Mouse (Mus musculus) activated CD4-positive, CD25-positive, alpha-beta regulatory T cell, adult 9 weeks (primary cell): ENCODE results near the gene Clock. TPM values are rescaled to one million over a fixed set of nuclear protein-coding genes. Genes with fewer than 3 reads are reported as not detected.

Experiments
- polyA plus RNA-seq: library from polyadenylated mRNA; unstranded; fragments of 100-300 nt; shearing (Covaris generic); gene quantifications from one replicate; pipeline ENCODE4 v1.2.1, GENCODE M21; 2017

Clock gene
- polyA plus RNA-seq: 18.1 TPM

DNA sequence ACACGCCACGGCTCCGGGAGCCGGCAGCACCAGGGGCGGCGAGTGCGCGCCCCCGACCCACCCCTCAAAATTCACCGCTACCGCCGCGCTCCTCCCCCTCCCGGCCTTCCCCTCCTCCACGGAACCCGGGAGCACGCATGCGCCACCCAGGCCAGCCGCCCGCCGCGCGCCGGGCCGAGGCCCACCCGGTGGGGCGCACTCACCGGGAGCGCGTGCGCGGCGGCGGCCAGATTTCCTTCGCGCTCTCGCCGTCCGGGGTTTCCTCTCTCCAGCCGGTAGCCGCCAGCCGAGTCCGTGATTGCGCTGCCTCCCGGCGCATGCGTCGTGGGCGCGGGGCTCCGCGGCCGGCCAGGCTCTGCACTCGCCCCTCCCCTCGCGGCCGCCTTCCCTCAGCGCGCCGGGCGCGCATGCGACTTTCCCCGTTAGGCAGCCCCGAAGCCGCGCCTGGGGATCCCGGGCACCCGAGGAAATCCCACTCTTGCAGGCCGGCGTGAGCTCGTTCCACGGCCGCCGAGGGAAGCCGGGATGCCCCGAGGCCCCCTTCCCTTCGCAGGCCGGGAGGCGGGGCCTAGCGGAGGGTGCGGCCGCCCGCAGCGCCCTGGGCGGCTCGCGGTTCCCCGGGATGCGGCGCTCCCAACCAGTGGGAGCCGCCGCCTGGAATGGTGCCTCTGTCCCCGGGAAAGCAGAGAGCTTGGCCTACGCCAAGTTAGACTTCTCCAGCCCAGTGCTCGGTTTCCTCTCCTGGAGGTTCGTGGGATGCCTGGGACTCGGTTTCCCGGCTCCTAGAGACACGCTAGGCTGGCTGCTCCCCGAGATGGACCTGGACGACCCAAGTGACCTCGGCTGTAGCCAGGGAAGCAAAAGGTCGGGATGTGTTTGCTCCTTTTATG, at the start of gene Clock:
TSS of gene Clock (minus strand) at position 341 of the 890 bp plus-strand sequence.

DNA sequence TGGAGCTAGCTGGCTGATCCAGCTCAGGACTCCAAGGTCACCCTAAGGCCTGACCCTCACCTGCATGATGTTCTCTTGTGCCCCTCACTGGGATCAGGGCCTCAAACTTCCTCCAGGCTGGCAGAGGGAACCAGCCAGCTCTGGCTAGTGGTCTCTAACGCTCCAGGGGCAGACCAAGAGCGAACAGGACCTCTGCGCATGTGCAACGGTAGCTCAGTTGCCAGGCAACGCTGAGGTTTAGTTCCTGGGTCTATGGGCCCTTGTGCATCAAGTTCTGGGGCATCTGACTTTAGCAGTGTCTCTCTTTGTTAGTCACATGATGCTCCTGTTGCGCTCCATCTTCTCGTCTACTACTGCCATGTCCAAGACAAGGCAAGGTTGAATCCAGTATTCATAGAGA, 26.4 kb upstream of the Clock start, which contains the start of gene Pdcl2:
TSS of gene Pdcl2 (minus strand) at position 204 of the 400 bp plus-strand sequence.

DNA sequence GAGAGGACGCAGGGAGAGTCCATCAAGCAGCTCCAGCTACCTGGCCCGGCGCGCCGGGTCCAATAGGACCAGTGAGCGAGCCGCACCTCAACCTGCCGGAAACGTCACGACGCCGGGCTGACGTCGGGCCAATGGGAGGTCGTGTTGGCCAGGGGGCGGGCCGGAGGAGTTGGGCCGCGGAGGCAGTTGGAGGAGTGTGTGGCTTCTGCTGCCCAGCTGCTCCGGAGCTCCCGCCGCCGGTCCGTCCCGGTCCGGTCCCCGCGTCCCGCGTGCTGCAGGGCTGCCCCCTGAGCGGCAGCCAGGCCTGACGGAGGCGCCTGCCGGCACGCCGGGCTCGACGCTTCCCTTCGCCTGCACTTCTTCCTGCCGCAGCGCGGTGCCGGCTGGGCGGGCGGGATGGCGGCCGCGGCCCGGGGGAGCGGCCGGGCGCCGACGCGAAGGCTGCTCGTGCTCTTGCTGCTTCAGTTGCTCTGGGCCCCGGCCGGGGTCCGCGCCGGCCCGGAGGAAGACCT, 120.8 kb downstream of the Clock start, which contains the start of gene Tmem165:
TSS of gene Tmem165 (plus strand) at position 131 of the 512 bp plus-strand sequence.

Other genes starting within 250 kb of the Clock start
- 34.7 TPM for gene Srd5a3, start 164.5 kb downstream of the Clock start, polyA plus RNA-seq
- gene Tmem165, start 120.9 kb downstream of the Clock start, polyA plus RNA-seq: 5.7 TPM
- not detected for gene Pdcl2, start 26.4 kb upstream of the Clock start, polyA plus RNA-seq
- not detected for gene Nmu, start 59.0 kb upstream of the Clock start, polyA plus RNA-seq
- not detected for gene Gm7271, start 179.2 kb upstream of the Clock start, polyA plus RNA-seq
- gene Exoc1, start 224.5 kb upstream of the Clock start, polyA plus RNA-seq: 49.4 TPM